Mouse (Mus musculus) embryonic facial prominence, embryonic 15.5 days (tissue): ENCODE measurements around the gene Odf3l2. TPM values are rescaled to one million over a fixed set of nuclear protein-coding genes. Genes with fewer than 3 reads are reported as not detected.

ENCODE experiments used
- ATAC-seq: fragments of 200-750 bp; cut with Nextera tagmentation; 2 replicates; pipeline ENCODE4 v1.8.0; 2017; ENCODE audit warnings: low read depth, moderate TSS enrichment; ENCODE audit not compliant: insufficient number of reproducible peaks, low FRiP score, low TSS enrichment
- H3K27ac ChIP-seq: fragments of 300-500 bp; sonication (generic); replicated peaks from 2 replicates; pipeline ENCODE4 v1.5.1; 2015; ENCODE audit warnings: mild to moderate bottlenecking, inconsistent platforms
- H3K27me3 ChIP-seq: fragments of 300-500 bp; sonication (generic); 2 replicates; pipeline ENCODE4 v1.6.1; 2015; ENCODE audit warnings: inconsistent platforms
- H3K36me3 ChIP-seq: fragments of 300-500 bp; sonication (generic); 2 replicates; pipeline ENCODE4 v1.6.1; 2015; ENCODE audit warnings: mild to moderate bottlenecking, inconsistent platforms
- H3K4me1 ChIP-seq: fragments of 300-500 bp; sonication (generic); 2 replicates; pipeline ENCODE4 v1.6.1; 2015; ENCODE audit warnings: inconsistent platforms
- H3K4me2 ChIP-seq: fragments of 300-500 bp; sonication (generic); replicated peaks from 2 replicates; pipeline ENCODE4 v1.6.1; 2015; ENCODE audit warnings: mild to moderate bottlenecking, inconsistent platforms
- H3K4me3 ChIP-seq: fragments of 300-500 bp; sonication (generic); replicated peaks from 2 replicates; pipeline ENCODE4 v1.5.1; 2015; ENCODE audit warnings: mild to moderate bottlenecking, inconsistent platforms
- H3K9ac ChIP-seq: fragments of 300-500 bp; sonication (generic); 2 replicates; pipeline ENCODE4 v1.6.1; 2015; ENCODE audit warnings: inconsistent platforms
- H3K9me3 ChIP-seq: fragments of 300-500 bp; sonication (generic); replicated peaks from 2 replicates; pipeline ENCODE4 v1.6.1; 2016; ENCODE audit warnings: inconsistent platforms
- WGBS: fragments of 180-500 bp; shearing (Covaris S2); methylation state at CpG from one replicate; pipeline ENCODE4 v1.1.7; 2015; 5-methylcytosine and 5-hydroxymethylcytosine counted together
- polyA plus RNA-seq: library from polyadenylated mRNA; unstranded; fragments of >200 nt; fragmentation: Nextera tagmentation; extraction: Ambion mirVana; gene quantifications from 2 replicates; pipeline ENCODE4 v1.2.1, GENCODE M21; 2015

The Odf3l2 gene
- polyA plus RNA-seq, 1 experiment from 2014 or later, result not detected

- 0 out of 2 replicates have a peak overlapping the region, but pooled peaks have one; percentile 78 for H3K27ac ChIP-seq
- no peak for ATAC-seq
- no peaks in the 10 kb centered on the region for H3K9me3 ChIP-seq
- peak overlapping the region; percentile 77 for H3K9ac ChIP-seq
- peak overlapping the region; percentile 83 for H3K4me3 ChIP-seq
- H3K4me2 ChIP-seq, result peak overlapping the region; percentile 88
- H3K4me1 ChIP-seq, result peaks cover 21% of the 10 kb centered on the region
- peaks cover 49% of the 10 kb centered on the region for H3K36me3 ChIP-seq
- H3K27me3 ChIP-seq, result no peaks in the 10 kb centered on the region
- WGBS, result 82% methylated on average over 6 of the region's 6 CpGs
Observed at GRCm38 (mm10) chr10:79683726-79684640, 38.4 kb upstream of the Odf3l2 start.

GRCm38 (mm10) chr10:79682916-79683582, 37.5 kb upstream of the Odf3l2 start:
- peaks cover 21% of the 10 kb centered on the region for H3K4me1 ChIP-seq
- ATAC-seq, result no peak
- peak overlapping the region; percentile 88 for H3K4me2 ChIP-seq
- H3K27me3 ChIP-seq, result no peaks in the 10 kb centered on the region
- WGBS, result 4% methylated on average over 10 of the region's 10 CpGs
- H3K36me3 ChIP-seq, result peaks cover 40% of the 10 kb centered on the region
- peak overlapping the region; percentile 78 for H3K27ac ChIP-seq
- H3K4me3 ChIP-seq, result peak overlapping the region; percentile 83
- no peaks in the 10 kb centered on the region for H3K9me3 ChIP-seq
- H3K9ac ChIP-seq, result peak overlapping the region; percentile 77

- H3K4me3 ChIP-seq, result peak overlapping the region; percentile 83
- H3K27me3 ChIP-seq, result no peaks in the 10 kb centered on the region
- H3K9me3 ChIP-seq, result no peaks in the 10 kb centered on the region
- ATAC-seq, result no peak
- peak overlapping the region; percentile 78 for H3K27ac ChIP-seq
- peak overlapping the region; percentile 77 for H3K9ac ChIP-seq
- H3K4me1 ChIP-seq, result peaks cover 21% of the 10 kb centered on the region
- H3K36me3 ChIP-seq, result peaks cover 35% of the 10 kb centered on the region
- peak overlapping the region; percentile 88 for H3K4me2 ChIP-seq
- WGBS, result 0% methylated on average over 10 of the region's 10 CpGs
Observed at GRCm38 (mm10) chr10:79682551-79682915, 37.0 kb upstream of the Odf3l2 start.

- Histone ChIP-seq H3K9ac (peak within 1 kb of the TSS; percentile 77), H3K27ac (peak within 1 kb of the TSS; percentile 90), H3K9me3 (no peaks in the 10 kb centered on the region), H3K4me1 (peaks cover 21% of the 10 kb centered on the region), H3K4me2 (peak within 1 kb of the TSS; percentile 88), H3K36me3 (peaks cover 31% of the 10 kb centered on the region), H3K4me3 (peak within 1 kb of the TSS; percentile 83), H3K27me3 (no peaks in the 10 kb centered on the region)
- under 1% methylated on average over 84 of the region's 84 CpGs for WGBS
- ATAC-seq, result peak; percentile 96
Observed at GRCm38 (mm10) chr10:79681591-79682245, 36.2 kb upstream of the Odf3l2 start, which contains the start of gene Cdc34. TSS of gene Cdc34 (plus strand) at chr10:79682195.

GRCm38 (mm10) chr10:79680606-79681495, 35.3 kb upstream of the Odf3l2 start:
- Histone ChIP-seq H3K27me3 (no peaks in the 10 kb centered on the region), H3K4me2 (peak overlapping the region; percentile 88), H3K27ac (peak overlapping the region; percentile 90), H3K9ac (peak overlapping the region; percentile 28; the same call in 1 of the 2 replicates), H3K36me3 (peaks cover 31% of the 10 kb centered on the region), H3K4me1 (peaks cover 21% of the 10 kb centered on the region), H3K4me3 (peak overlapping the region; percentile 83), H3K9me3 (no peaks in the 10 kb centered on the region)
- WGBS, result 37% methylated on average over 11 of the region's 11 CpGs
- ATAC-seq, result no peak; the same call in 1 of the 2 replicates

- Histone ChIP-seq H3K27me3 (no peaks in the 10 kb centered on the region), H3K9ac (no peak overlapping the region), H3K4me3 (no peak overlapping the region), H3K36me3 (peaks cover 32% of the 10 kb centered on the region), H3K9me3 (no peaks in the 10 kb centered on the region), H3K27ac (no peak overlapping the region), H3K4me2 (no peak overlapping the region), H3K4me1 (peaks cover 3% of the 10 kb centered on the region)
- 61% methylated on average over 44 of the region's 44 CpGs for WGBS
- ATAC-seq, result no peak
Observed at GRCm38 (mm10) chr10:79675346-79676035, 30.0 kb upstream of the Odf3l2 start.

- no peak for ATAC-seq
- Histone ChIP-seq H3K9ac (no peak overlapping the region), H3K27ac (no peak overlapping the region), H3K36me3 (peaks cover 32% of the 10 kb centered on the region), H3K9me3 (no peaks in the 10 kb centered on the region), H3K27me3 (no peaks in the 10 kb centered on the region), H3K4me1 (peaks cover 9% of the 10 kb centered on the region), H3K4me3 (no peak overlapping the region), H3K4me2 (no peak overlapping the region)
- WGBS, result 87% methylated on average over 3 of the region's 3 CpGs
Observed at GRCm38 (mm10) chr10:79673054-79673453, 27.5 kb upstream of the Odf3l2 start.

GRCm38 (mm10) chr10:79672088-79672455, 26.5 kb upstream of the Odf3l2 start:
- WGBS, result 64% methylated on average over 3 of the region's 3 CpGs
- Histone ChIP-seq H3K4me1 (peaks cover 9% of the 10 kb centered on the region), H3K36me3 (peaks cover 32% of the 10 kb centered on the region), H3K9ac (no peak overlapping the region), H3K4me3 (no peak overlapping the region), H3K27ac (no peak overlapping the region), H3K4me2 (no peak overlapping the region), H3K9me3 (no peaks in the 10 kb centered on the region), H3K27me3 (no peaks in the 10 kb centered on the region)
- no peak for ATAC-seq

- Histone ChIP-seq H3K4me2 (no peak overlapping the region), H3K9me3 (no peaks in the 10 kb centered on the region), H3K4me3 (no peak overlapping the region), H3K36me3 (peaks cover 27% of the 10 kb centered on the region), H3K4me1 (peaks cover 9% of the 10 kb centered on the region), H3K27me3 (no peaks in the 10 kb centered on the region), H3K27ac (no peak overlapping the region), H3K9ac (no peak overlapping the region)
- ATAC-seq, result no peak
- 88% methylated on average over 6 of the region's 6 CpGs for WGBS
Observed at GRCm38 (mm10) chr10:79671396-79672087, 26.0 kb upstream of the Odf3l2 start.
